Mouse (Mus musculus): Measurements from ENCODE around the gene Epha1. TPM values are rescaled to one million over a fixed set of nuclear protein-coding genes. Genes with fewer than 3 reads are reported as not detected.

The Epha1 gene
- total and polyA plus RNA-seq, 3 experiments: not detected

DNA sequence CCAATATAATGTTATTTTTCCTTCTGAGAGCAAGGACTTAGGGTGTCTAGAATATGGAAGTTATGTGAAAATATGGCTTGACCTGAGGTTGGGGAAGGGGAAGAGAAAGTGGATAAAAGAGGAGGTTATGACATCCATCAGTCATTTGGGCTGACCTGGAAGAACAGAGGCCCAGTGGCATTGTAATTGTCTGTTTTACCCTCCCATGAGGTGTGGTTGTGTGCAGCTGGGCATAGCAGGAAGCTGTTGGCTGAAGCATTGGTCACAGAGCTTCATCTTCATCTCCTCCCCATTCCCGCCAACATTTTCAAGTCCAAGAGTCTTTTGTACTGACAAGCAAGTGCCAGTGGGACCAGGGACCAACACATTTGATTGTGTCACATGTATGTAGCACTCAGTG, 28.8 kb downstream of the Epha1 start:
- dilution Hi-C loops (cut with MboI; ENCODE audit: extremely low pct_ligation_motif_present, extremely low pct_unique_long_range_greater_than_20kb, low sequenced_read_pairs): no loop called here
- no peaks in the 10 kb centered on the region for H3K27me3 ChIP-seq (replicated peaks)
- no peaks in the 10 kb centered on the region for H3K9me3 ChIP-seq (replicated peaks; ENCODE audit: low read length)
- no peak overlapping the region for H3K4me2 ChIP-seq (ENCODE audit: insufficient read depth, low read depth, poor library complexity, severe bottlenecking)
- no peak for DNase-seq (ENCODE audit: extremely low read depth)
- no peak overlapping the region for H3K27ac ChIP-seq (ENCODE audit: insufficient read depth, low read depth)
- in situ Hi-C loops (cut with MboI; ENCODE audit: low pct_ligation_motif_present, low pct_unique_long_range_greater_than_20kb, low sequenced_read_pairs): loop anchor here (25.0 kb wide), 1 partner anchor 243 kb away; the partner anchor contains the start of gene Tcaf3
- H3K4me1 ChIP-seq (ENCODE audit: control insufficient read depth in 1 of 2, insufficient read depth in 2 of 2): peaks cover 3 to 17% of the 10 kb centered on the region in 2 experiments; a peak in 2 of 4 replicates
- no peaks in the 10 kb centered on the region for H3K36me3 ChIP-seq (replicated peaks in 1 of 2; ENCODE audit: control insufficient read depth in 1 of 2, insufficient read depth in 1 of 2, low read length in 1 of 2)
- no peak overlapping the region for H3K9ac ChIP-seq (ENCODE audit: insufficient read depth, low read depth)
- no peak overlapping the region for H3K4me3 ChIP-seq (replicated peaks in 1 of 3; ENCODE audit: low read depth in 2 of 3, low read length in 2 of 3, poor library complexity in 1 of 3)
- TF ChIP-seq BHLHE40 (IDR thresholded peaks at IDR 0.05; ENCODE audit: low read depth, low read length) (no peak), PAX5 (IDR thresholded peaks at IDR 0.05; ENCODE audit: low read length) (no peak), POLR2AphosphoS2 (IDR thresholded peaks at IDR 0.05; ENCODE audit: low read depth, low read length) (no peak), RAD21 (IDR thresholded peaks at IDR 0.05; ENCODE audit: low read depth, low read length) (no peak), ZC3H11A (IDR thresholded peaks at IDR 0.05; ENCODE audit: low read depth, low read length) (no peak), JUN (IDR thresholded peaks at IDR 0.05; ENCODE audit: insufficient read depth, low read depth, low read length) (no peak), KAT2A (IDR thresholded peaks at IDR 0.05; ENCODE audit: insufficient replicate concordance, low read length) (no peak), NRF1 (IDR thresholded peaks at IDR 0.05; ENCODE audit: low read depth, low read length) (no peak), EP300 (IDR thresholded peaks at IDR 0.05; ENCODE audit: low read length) (no peak), MAFK (IDR thresholded peaks at IDR 0.05; ENCODE audit: insufficient replicate concordance, low read length) (no peak), RCOR1 (conservative IDR thresholded peaks at IDR 0.05; ENCODE audit: low read depth, low read length) (no peak), GABPA (IDR thresholded peaks at IDR 0.05; ENCODE audit: insufficient replicate concordance, low read depth, low read length) (no peak), CTCF (conservative IDR thresholded peaks at IDR 0.05 in 1 of 2, IDR thresholded peaks at IDR 0.05 in 1 of 2; ENCODE audit: low read depth in 2 of 2, low read length in 2 of 2) (no peak), ZMIZ1 (IDR thresholded peaks at IDR 0.05; ENCODE audit: low read depth, low read length) (no peak), ETS1 (conservative IDR thresholded peaks at IDR 0.05; ENCODE audit: low read depth, low read length) (no peak), SIN3A (IDR thresholded peaks at IDR 0.05; ENCODE audit: low read length) (no peak), MXI1 (IDR thresholded peaks at IDR 0.05; ENCODE audit: low read depth, low read length) (no peak), JUND (conservative IDR thresholded peaks at IDR 0.05; ENCODE audit: low read depth, low read length) (no peak)
- H3K79me2 ChIP-seq (replicated peaks; ENCODE audit: control insufficient read depth, extremely low read depth, insufficient read depth, poor library complexity, severe bottlenecking): no peaks in the 10 kb centered on the region

DNA sequence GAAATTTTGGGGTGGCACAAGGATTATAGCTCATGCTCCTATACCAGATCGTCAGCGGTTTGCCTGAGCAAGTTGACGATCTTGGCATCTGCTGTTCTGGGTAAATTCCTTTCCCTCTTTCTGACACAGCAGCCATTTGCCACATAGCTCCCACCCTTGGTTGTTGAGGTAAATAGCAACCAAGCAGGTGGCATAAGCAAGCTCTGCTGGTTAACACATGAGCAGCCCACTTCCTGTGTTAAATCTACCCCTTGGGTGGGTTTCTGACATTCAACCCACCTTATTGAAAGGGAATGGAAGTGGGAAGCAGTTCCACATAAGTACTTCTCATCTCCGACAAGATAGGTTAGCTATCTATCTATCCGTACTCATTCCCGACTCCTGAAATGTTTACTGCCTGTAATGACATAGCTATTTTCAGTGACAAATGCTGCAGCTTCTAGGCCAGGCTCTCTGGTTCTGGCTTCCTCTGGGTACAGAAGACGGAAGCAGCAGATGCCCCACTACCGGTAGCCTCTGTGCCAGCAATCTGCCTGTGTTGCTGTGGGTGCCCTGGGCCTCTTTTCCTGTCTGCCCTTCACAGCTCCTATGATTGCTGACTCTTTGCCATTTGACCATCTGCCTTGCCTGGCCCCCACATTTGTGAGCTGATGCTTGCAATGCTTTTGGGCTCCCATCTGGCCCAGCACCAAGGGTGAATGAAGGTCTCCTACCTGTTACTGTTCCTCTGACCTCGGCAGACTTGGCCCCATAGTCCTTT, 29.5 kb downstream of the Epha1 start:
- in situ Hi-C loops (cut with MboI; ENCODE audit: low pct_ligation_motif_present, low pct_unique_long_range_greater_than_20kb, low sequenced_read_pairs) (loop anchor here (25.0 kb wide), 1 partner anchor 244 kb away; the partner anchor contains the start of gene Tcaf3), dilution Hi-C loops (cut with MboI; ENCODE audit: extremely low pct_ligation_motif_present, extremely low pct_unique_long_range_greater_than_20kb, low sequenced_read_pairs) (no loop called here)
- Histone ChIP-seq H3K27me3 (replicated peaks) (no peaks in the 10 kb centered on the region), H3K27ac (ENCODE audit: insufficient read depth, low read depth) (no peak overlapping the region), H3K4me3 (replicated peaks in 1 of 3; ENCODE audit: low read depth in 2 of 3, low read length in 2 of 3, poor library complexity in 1 of 3) (no peak overlapping the region), H3K9ac (ENCODE audit: insufficient read depth, low read depth) (no peak overlapping the region), H3K9me3 (replicated peaks; ENCODE audit: low read length) (no peaks in the 10 kb centered on the region), H3K79me2 (replicated peaks; ENCODE audit: control insufficient read depth, extremely low read depth, insufficient read depth, poor library complexity, severe bottlenecking) (no peaks in the 10 kb centered on the region), H3K4me2 (ENCODE audit: insufficient read depth, low read depth, poor library complexity, severe bottlenecking) (no peak overlapping the region), H3K36me3 (replicated peaks in 1 of 2; ENCODE audit: control insufficient read depth in 1 of 2, insufficient read depth in 1 of 2, low read length in 1 of 2) (no peaks in the 10 kb centered on the region), H3K4me1 (ENCODE audit: control insufficient read depth in 1 of 2, insufficient read depth in 2 of 2) (peaks cover 3 to 15% of the 10 kb centered on the region in 2 experiments; a peak in 2 of 4 replicates)
- no peak for TF ChIP-seq POLR2AphosphoS2 (IDR thresholded peaks at IDR 0.05; ENCODE audit: low read depth, low read length)
- DNase-seq (ENCODE audit: extremely low read depth): no peak

Measured in CH12.LX (cell line).